Mouse (Mus musculus) embryonic fibroblast, embryonic 13.5 days (primary cell): ENCODE measurements at regions not wholly inside any gene's neighbourhood (a gene's known extent, or its start where the extent isn't known, plus 50 kb on each side); places are given as distances from the start of the nearest gene placed in this dataset.

ENCODE experiments used
- CTCF ChIP-seq: IDR thresholded peaks from 2 replicates; pipeline ENCODE4 v1.5.1; 2011; ENCODE audit warnings: mild to moderate bottlenecking, control low read depth, low read length, moderate library complexity, borderline replicate concordance; ENCODE audit not compliant: insufficient read depth
- POLR2A ChIP-seq: IDR thresholded peaks from 2 replicates; pipeline ENCODE4 v1.6.1; 2011; ENCODE audit warnings: low read depth, mild to moderate bottlenecking, control low read depth, low read length, moderate library complexity

- no peak for TF ChIP-seq CTCF
- TF ChIP-seq POLR2A = no peak
Measured at GRCm38 (mm10) chr8:5472999-5473398, 367.8 kb upstream of the Slc10a2 start.
